Mouse (Mus musculus) liver, embryonic 15.5 days (tissue): ENCODE results near the gene Immp2l. TPM values are rescaled to one million over a fixed set of nuclear protein-coding genes. Genes with fewer than 3 reads are reported as not detected.

Experiments used
- ATAC-seq: fragments of 200-750 bp; cut with Nextera tagmentation; 2 replicates; pipeline ENCODE4 v1.8.0; 2017; ENCODE audit warnings: moderate number of reproducible peaks, mild to moderate bottlenecking, moderate library complexity; ENCODE audit not compliant: insufficient read depth
- H3K27ac ChIP-seq: fragments of 300-500 bp; sonication (generic); replicated peaks from 2 replicates; pipeline ENCODE4 v1.5.1; 2015; ENCODE audit warnings: mild to moderate bottlenecking, inconsistent platforms
- H3K27me3 ChIP-seq: fragments of 300-500 bp; sonication (generic); 2 replicates; pipeline ENCODE4 v1.6.1; 2015; ENCODE audit warnings: mild to moderate bottlenecking, inconsistent platforms
- H3K36me3 ChIP-seq: fragments of 300-500 bp; sonication (generic); replicated peaks from 2 replicates; pipeline ENCODE4 v1.6.1; 2015; ENCODE audit warnings: moderate library complexity, mild to moderate bottlenecking, inconsistent platforms
- H3K4me1 ChIP-seq: fragments of 300-500 bp; sonication (generic); replicated peaks from 2 replicates; pipeline ENCODE4 v1.6.1; 2015; ENCODE audit warnings: inconsistent platforms
- H3K4me2 ChIP-seq: fragments of 300-500 bp; sonication (generic); 2 replicates; pipeline ENCODE4 v1.6.1; 2015; ENCODE audit warnings: moderate library complexity, mild to moderate bottlenecking, inconsistent platforms
- H3K4me3 ChIP-seq: fragments of 300-500 bp; sonication (generic); replicated peaks from 2 replicates; pipeline ENCODE4 v1.5.1; 2015; ENCODE audit warnings: mild to moderate bottlenecking, inconsistent platforms
- H3K9ac ChIP-seq: fragments of 300-500 bp; sonication (generic); 2 replicates; pipeline ENCODE4 v1.6.1; 2015; ENCODE audit warnings: moderate library complexity, mild to moderate bottlenecking, inconsistent platforms
- H3K9me3 ChIP-seq: fragments of 300-500 bp; sonication (generic); replicated peaks from 2 replicates; pipeline ENCODE4 v1.6.1; 2016; ENCODE audit warnings: inconsistent platforms
- WGBS: fragments of 180-500 bp; shearing (Covaris S2); methylation state at CpG from one replicate; pipeline ENCODE4 v1.1.7; 2015; ENCODE audit warnings: mixed read lengths; ENCODE audit not compliant: insufficient replicate concordance; 5-methylcytosine and 5-hydroxymethylcytosine counted together
- polyA plus RNA-seq: library from polyadenylated mRNA; unstranded; fragments of >200 nt; fragmentation: Nextera tagmentation; extraction: Ambion mirVana; gene quantifications from 2 replicates; pipeline ENCODE4 v1.2.1, GENCODE M21; 2015

Immp2l gene
- polyA plus RNA-seq, 1 experiment from 2014 or later: 9.4 TPM

- Histone ChIP-seq H3K9me3 (0 out of 2 replicates have a peak, but pooled peaks cover 3% of the 10 kb centered on the region), H3K27me3 (no peaks in the 10 kb centered on the region), H3K4me1 (no peaks in the 10 kb centered on the region), H3K4me2 (no peak overlapping the region), H3K9ac (no peak overlapping the region), H3K27ac (no peak overlapping the region), H3K36me3 (no peaks in the 10 kb centered on the region), H3K4me3 (no peak overlapping the region)
- WGBS: 76% methylated on average over 2 of the region's 2 CpGs
- no peak for ATAC-seq
Observed at GRCm38 (mm10) chr12:41868317-41868716, 844.4 kb downstream of the Immp2l start.

- WGBS: 49% methylated on average over 2 of the region's 2 CpGs
- H3K4me1 ChIP-seq: no peaks in the 10 kb centered on the region
- ATAC-seq: no peak
- H3K27me3 ChIP-seq: no peaks in the 10 kb centered on the region
- H3K36me3 ChIP-seq: no peaks in the 10 kb centered on the region
- H3K9me3 ChIP-seq: no peaks in the 10 kb centered on the region
- H3K27ac ChIP-seq: no peak overlapping the region
- no peak overlapping the region for H3K9ac ChIP-seq
- no peak overlapping the region for H3K4me2 ChIP-seq
- H3K4me3 ChIP-seq: no peak overlapping the region
Observed at GRCm38 (mm10) chr12:41874015-41874414, 850.1 kb downstream of the Immp2l start.

- H3K27me3 ChIP-seq: no peaks in the 10 kb centered on the region
- 37% methylated on average over 5 of the region's 5 CpGs for WGBS
- no peaks in the 10 kb centered on the region for H3K9me3 ChIP-seq
- no peak overlapping the region for H3K9ac ChIP-seq
- no peaks in the 10 kb centered on the region for H3K4me1 ChIP-seq
- H3K36me3 ChIP-seq: no peaks in the 10 kb centered on the region
- no peak for ATAC-seq
- no peak overlapping the region for H3K27ac ChIP-seq
- no peak overlapping the region for H3K4me2 ChIP-seq
- no peak overlapping the region for H3K4me3 ChIP-seq
Observed at GRCm38 (mm10) chr12:41877292-41877959, 853.5 kb downstream of the Immp2l start.

- no peak for ATAC-seq
- Histone ChIP-seq H3K27me3 (no peaks in the 10 kb centered on the region), H3K36me3 (no peaks in the 10 kb centered on the region), H3K9me3 (no peaks in the 10 kb centered on the region), H3K4me2 (no peak overlapping the region), H3K4me3 (no peak overlapping the region), H3K27ac (no peak overlapping the region), H3K4me1 (no peaks in the 10 kb centered on the region), H3K9ac (no peak overlapping the region)
- WGBS: 16% methylated on average over 3 of the region's 3 CpGs
Observed at GRCm38 (mm10) chr12:41878493-41878892, 854.6 kb downstream of the Immp2l start.

GRCm38 (mm10) chr12:41878972-41879371 lies 855.1 kb downstream of the Immp2l start:
- no peaks in the 10 kb centered on the region for H3K9me3 ChIP-seq
- WGBS: 55% methylated on average over 1 of the region's 1 CpGs
- no peak for ATAC-seq
- H3K9ac ChIP-seq: no peak overlapping the region
- H3K36me3 ChIP-seq: no peaks in the 10 kb centered on the region
- H3K4me1 ChIP-seq: no peaks in the 10 kb centered on the region
- no peaks in the 10 kb centered on the region for H3K27me3 ChIP-seq
- no peak overlapping the region for H3K27ac ChIP-seq
- no peak overlapping the region for H3K4me3 ChIP-seq
- no peak overlapping the region for H3K4me2 ChIP-seq

- Histone ChIP-seq H3K9me3 (no peaks in the 10 kb centered on the region), H3K36me3 (no peaks in the 10 kb centered on the region), H3K4me3 (no peak overlapping the region), H3K9ac (no peak overlapping the region), H3K4me1 (no peaks in the 10 kb centered on the region), H3K27me3 (no peaks in the 10 kb centered on the region), H3K4me2 (no peak overlapping the region), H3K27ac (no peak overlapping the region)
- WGBS: 33% methylated on average over 1 of the region's 1 CpGs
- ATAC-seq: no peak
Observed at GRCm38 (mm10) chr12:41879412-41879811, 855.5 kb downstream of the Immp2l start.

- WGBS: 26% methylated on average over 3 of the region's 3 CpGs
- no peak for ATAC-seq
Observed at GRCm38 (mm10) chr12:41880833-41881232, 856.9 kb downstream of the Immp2l start.

GRCm38 (mm10) chr12:41908011-41908410 lies 884.1 kb downstream of the Immp2l start:
- Histone ChIP-seq H3K4me1 (no peaks in the 10 kb centered on the region), H3K27ac (no peak overlapping the region), H3K36me3 (no peaks in the 10 kb centered on the region), H3K9me3 (no peaks in the 10 kb centered on the region), H3K4me3 (no peak overlapping the region), H3K27me3 (no peaks in the 10 kb centered on the region), H3K9ac (no peak overlapping the region), H3K4me2 (no peak overlapping the region)
- 25% methylated on average over 1 of the region's 1 CpGs for WGBS
- ATAC-seq: no peak

More at GRCm38 (mm10) chr12:41880833-41881232, 856.9 kb downstream of the Immp2l start:
- Histone ChIP-seq H3K27me3 (no peaks in the 10 kb centered on the region), H3K9me3 (no peaks in the 10 kb centered on the region), H3K4me1 (no peaks in the 10 kb centered on the region), H3K4me3 (no peak overlapping the region), H3K4me2 (no peak overlapping the region), H3K27ac (no peak overlapping the region), H3K9ac (no peak overlapping the region), H3K36me3 (no peaks in the 10 kb centered on the region)

- Histone ChIP-seq H3K4me1 (no peaks in the 10 kb centered on the region), H3K9ac (no peak overlapping the region), H3K4me2 (no peak overlapping the region), H3K36me3 (no peaks in the 10 kb centered on the region), H3K9me3 (no peaks in the 10 kb centered on the region), H3K27me3 (no peaks in the 10 kb centered on the region), H3K4me3 (no peak overlapping the region), H3K27ac (no peak overlapping the region)
- 63% methylated on average over 3 of the region's 3 CpGs for WGBS
- no peak for ATAC-seq
Observed at GRCm38 (mm10) chr12:41911626-41912025, 887.7 kb downstream of the Immp2l start.

GRCm38 (mm10) chr12:41937751-41938150 lies 913.9 kb downstream of the Immp2l start:
- no peak for ATAC-seq
- H3K4me2 ChIP-seq: no peak overlapping the region
- 50% methylated on average over 2 of the region's 2 CpGs for WGBS
- no peaks in the 10 kb centered on the region for H3K4me1 ChIP-seq
- no peak overlapping the region for H3K27ac ChIP-seq
- no peaks in the 10 kb centered on the region for H3K27me3 ChIP-seq
- no peaks in the 10 kb centered on the region for H3K36me3 ChIP-seq
- no peak overlapping the region for H3K4me3 ChIP-seq
- no peak overlapping the region for H3K9ac ChIP-seq
- H3K9me3 ChIP-seq: no peaks in the 10 kb centered on the region

GRCm38 (mm10) chr12:41941853-41942252 lies 918.0 kb downstream of the Immp2l start:
- no peak for ATAC-seq
- 71% methylated on average over 5 of the region's 5 CpGs for WGBS
- H3K27ac ChIP-seq: no peak overlapping the region

More at GRCm38 (mm10) chr12:41941853-41942252, 918.0 kb downstream of the Immp2l start:
- Histone ChIP-seq H3K4me1 (no peaks in the 10 kb centered on the region), H3K9ac (no peak overlapping the region), H3K36me3 (no peaks in the 10 kb centered on the region), H3K4me2 (no peak overlapping the region), H3K27me3 (no peaks in the 10 kb centered on the region), H3K9me3 (no peaks in the 10 kb centered on the region), H3K4me3 (no peak overlapping the region)
